Mouse (Mus musculus) midbrain, embryonic 12.5 days (tissue): Measurements from ENCODE around the gene Luc7l. TPM values are rescaled to one million over a fixed set of nuclear protein-coding genes. Genes with fewer than 3 reads are reported as not detected.
"Not testable (repeated sequence)": the region's sequence is repeated elsewhere in the genome, so short reads cannot be mapped to it uniquely, and the experiment has no call there.

Experiments
- ATAC-seq: fragments of 200-750 bp; cut with Nextera tagmentation; 2 replicates; pipeline ENCODE4 v1.8.0; 2017; ENCODE audit warnings: low read depth, moderate TSS enrichment, moderate library complexity; ENCODE audit not compliant: low FRiP score
- H3K27ac ChIP-seq: fragments of 300-500 bp; sonication (generic); replicated peaks from 2 replicates; pipeline ENCODE4 v1.5.1; 2016; ENCODE audit warnings: mild to moderate bottlenecking
- H3K27me3 ChIP-seq: fragments of 300-500 bp; sonication (generic); 2 replicates; pipeline ENCODE4 v1.6.1; 2016; ENCODE audit warnings: mild to moderate bottlenecking
- H3K36me3 ChIP-seq: fragments of 300-500 bp; sonication (generic); 2 replicates; pipeline ENCODE4 v1.6.1; 2016
- H3K4me1 ChIP-seq: fragments of 300-500 bp; sonication (generic); 2 replicates; pipeline ENCODE4 v1.6.1; 2016
- H3K4me2 ChIP-seq: fragments of 300-500 bp; sonication (generic); replicated peaks from 2 replicates; pipeline ENCODE4 v1.6.1; 2016; ENCODE audit warnings: mild to moderate bottlenecking, moderate library complexity
- H3K4me3 ChIP-seq: fragments of 300-500 bp; sonication (generic); 2 replicates; pipeline ENCODE4 v1.5.1; 2016; ENCODE audit warnings: mild to moderate bottlenecking
- H3K9ac ChIP-seq: fragments of 300-500 bp; sonication (generic); replicated peaks from 2 replicates; pipeline ENCODE4 v1.6.1; 2016; ENCODE audit warnings: mild to moderate bottlenecking, moderate library complexity
- H3K9me3 ChIP-seq: fragments of 300-500 bp; sonication (generic); 2 replicates; pipeline ENCODE4 v1.6.1; 2016; ENCODE audit warnings: mild to moderate bottlenecking
- WGBS: fragments of 180-500 bp; shearing (Covaris S2); methylation state at CpG from one replicate; pipeline ENCODE4 v1.1.7; 2016; 5-methylcytosine and 5-hydroxymethylcytosine counted together
- polyA plus RNA-seq: library from polyadenylated mRNA; unstranded; fragments of >200 nt; fragmentation: Nextera tagmentation; extraction: Ambion mirVana; gene quantifications from 2 replicates; pipeline ENCODE4 v1.2.1, GENCODE M21; 2016

Gene Luc7l
- polyA plus RNA-seq, 1 experiment from 2014 or later = 140 TPM

- H3K9me3 ChIP-seq = no peaks in the 10 kb centered on the region
These were observed 9.1 kb downstream of the Luc7l start for GRCm38 (mm10) chr17:26261826-26262225.

GRCm38 (mm10) chr17:26262384-26262783 lies 9.7 kb downstream of the Luc7l start:
- no peak for ATAC-seq
- Histone ChIP-seq H3K27ac (no peak overlapping the region), H3K4me1 (no peaks in the 10 kb centered on the region), H3K4me3 (no peak overlapping the region), H3K9ac (no peak overlapping the region), H3K36me3 (peaks cover 95% of the 10 kb centered on the region), H3K4me2 (no peak overlapping the region), H3K27me3 (no peaks in the 10 kb centered on the region), H3K9me3 (no peaks in the 10 kb centered on the region)
- WGBS = 93% methylated on average over 3 of the region's 3 CpGs

More at GRCm38 (mm10) chr17:26261826-26262225, 9.1 kb downstream of the Luc7l start:
- H3K4me2 ChIP-seq = no peak overlapping the region
- H3K27me3 ChIP-seq = no peaks in the 10 kb centered on the region
- no peaks in the 10 kb centered on the region for H3K4me1 ChIP-seq
- no peak overlapping the region for H3K9ac ChIP-seq
- peaks cover 95% of the 10 kb centered on the region for H3K36me3 ChIP-seq
- no peak overlapping the region for H3K27ac ChIP-seq
- WGBS = 82% methylated on average over 4 of the region's 4 CpGs
- ATAC-seq = no peak
- H3K4me3 ChIP-seq = no peak overlapping the region

- H3K36me3 ChIP-seq = peaks cover 81% of the 10 kb centered on the region
- H3K9me3 ChIP-seq = no peaks in the 10 kb centered on the region
- ATAC-seq = no peak
- H3K27ac ChIP-seq = no peak overlapping the region
- no peak overlapping the region for H3K4me2 ChIP-seq
- no peaks in the 10 kb centered on the region for H3K4me1 ChIP-seq
- H3K27me3 ChIP-seq = no peaks in the 10 kb centered on the region
- no peak overlapping the region for H3K4me3 ChIP-seq
- no peak overlapping the region for H3K9ac ChIP-seq
- 83% methylated on average over 1 of the region's 1 CpGs for WGBS
These were observed 16.2 kb downstream of the Luc7l start for GRCm38 (mm10) chr17:26268851-26269250.

DNA sequence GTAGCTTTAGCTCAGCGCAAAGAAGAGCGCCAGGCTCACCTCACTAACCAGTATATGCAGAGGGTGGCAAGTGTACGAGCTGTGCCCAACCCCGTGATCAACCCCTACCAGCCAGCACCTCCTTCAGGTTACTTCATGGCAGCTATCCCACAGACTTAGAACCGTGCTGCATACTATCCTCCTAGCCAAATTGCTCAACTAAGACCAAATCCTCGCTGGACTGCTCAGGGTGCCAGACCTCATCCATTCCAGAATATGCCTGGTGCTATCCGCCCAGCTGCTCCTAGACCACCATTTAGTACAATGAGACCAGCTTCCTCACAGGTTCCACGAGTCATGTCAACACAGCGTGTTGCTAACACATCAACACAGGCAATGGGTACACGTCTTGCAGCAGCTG lies 16.9 kb downstream of the Luc7l start:
- not testable (repeated sequence) for H3K4me3 ChIP-seq, H3K9me3 ChIP-seq, H3K4me2 ChIP-seq, ATAC-seq, H3K9ac ChIP-seq, H3K4me1 ChIP-seq, H3K27me3 ChIP-seq, H3K27ac ChIP-seq
- peaks cover 77% of the 10 kb centered on the region for H3K36me3 ChIP-seq
- WGBS = 96% methylated on average over 10 of the region's 10 CpGs

GRCm38 (mm10) chr17:26272586-26272985 lies 19.9 kb downstream of the Luc7l start:
- ATAC-seq = no peak
- WGBS = 82% methylated on average over 3 of the region's 3 CpGs
- Histone ChIP-seq H3K27me3 (no peaks in the 10 kb centered on the region), H3K9me3 (no peaks in the 10 kb centered on the region), H3K4me2 (no peak overlapping the region), H3K27ac (no peak overlapping the region), H3K36me3 (peaks cover 75% of the 10 kb centered on the region), H3K4me1 (no peaks in the 10 kb centered on the region), H3K9ac (no peak overlapping the region), H3K4me3 (no peak overlapping the region)

GRCm38 (mm10) chr17:26275933-26276332 lies 23.2 kb downstream of the Luc7l start:
- Histone ChIP-seq H3K4me3 (no peak overlapping the region), H3K4me1 (no peaks in the 10 kb centered on the region), H3K36me3 (peaks cover 81% of the 10 kb centered on the region), H3K9ac (no peak overlapping the region), H3K4me2 (no peak overlapping the region), H3K27ac (no peak overlapping the region), H3K27me3 (no peaks in the 10 kb centered on the region), H3K9me3 (no peaks in the 10 kb centered on the region)
- 92% methylated on average over 13 of the region's 13 CpGs for WGBS
- no peak for ATAC-seq

DNA sequence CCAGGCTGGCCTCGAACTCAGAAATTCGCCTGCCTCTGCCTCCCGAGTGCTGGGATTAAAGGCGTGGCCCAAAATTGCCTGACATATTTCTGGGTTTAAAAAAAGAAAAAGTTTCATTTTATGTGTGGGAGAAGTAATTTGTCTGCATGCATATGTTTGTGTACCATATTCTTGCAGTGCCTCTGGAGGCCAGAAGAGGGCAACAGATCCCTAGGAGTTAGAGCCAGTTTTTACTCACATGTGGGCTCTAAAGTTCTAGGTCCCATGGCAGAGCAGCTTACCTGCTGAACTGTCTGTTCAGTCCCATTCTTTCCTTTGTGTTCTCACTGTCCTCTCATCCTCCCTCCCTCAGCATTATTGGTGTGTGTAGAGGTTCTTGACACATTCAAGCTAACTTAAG lies 24.0 kb downstream of the Luc7l start:
- ATAC-seq = no peak
- WGBS = 94% methylated on average over 4 of the region's 4 CpGs
- no peaks in the 10 kb centered on the region for H3K9me3 ChIP-seq
- no peak overlapping the region for H3K27ac ChIP-seq
- no peak overlapping the region for H3K9ac ChIP-seq
- H3K27me3 ChIP-seq = no peaks in the 10 kb centered on the region
- H3K4me2 ChIP-seq = no peak overlapping the region
- peaks cover 81% of the 10 kb centered on the region for H3K36me3 ChIP-seq
- H3K4me3 ChIP-seq = no peak overlapping the region
- no peaks in the 10 kb centered on the region for H3K4me1 ChIP-seq

GRCm38 (mm10) chr17:26286199-26286955 lies 33.7 kb downstream of the Luc7l start:
- H3K4me3 ChIP-seq = no peak overlapping the region
- H3K27ac ChIP-seq = no peak overlapping the region
- peaks cover 96% of the 10 kb centered on the region for H3K36me3 ChIP-seq
- 91% methylated on average over 8 of the region's 8 CpGs for WGBS
- H3K9ac ChIP-seq = no peak overlapping the region
- no peaks in the 10 kb centered on the region for H3K4me1 ChIP-seq
- no peak for ATAC-seq
- peaks cover 7% of the 10 kb centered on the region for H3K9me3 ChIP-seq
- H3K4me2 ChIP-seq = no peak overlapping the region
- no peaks in the 10 kb centered on the region for H3K27me3 ChIP-seq

DNA sequence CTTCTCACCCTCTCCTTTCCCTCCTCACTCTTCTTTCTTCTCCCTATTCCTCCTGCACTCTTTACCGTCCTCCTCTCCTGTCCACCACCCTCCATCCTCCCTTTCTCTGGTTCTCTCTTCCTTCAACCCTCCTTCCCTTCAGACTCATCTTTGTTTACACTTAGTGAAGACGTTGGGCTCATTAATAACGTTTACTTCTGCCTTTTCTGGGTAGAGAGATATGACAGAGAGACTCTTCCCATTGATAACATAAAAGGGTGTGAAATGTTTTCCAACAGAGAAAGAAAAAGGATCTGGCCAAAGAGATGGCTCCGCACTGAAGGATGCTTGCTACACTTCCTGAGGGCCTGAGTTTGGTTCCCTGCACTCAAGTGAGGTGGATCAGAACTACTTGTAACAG lies 36.8 kb downstream of the Luc7l start:
- Histone ChIP-seq H3K27ac (no peak overlapping the region), H3K36me3 (peaks cover 72% of the 10 kb centered on the region), H3K4me2 (no peak overlapping the region), H3K9me3 (peaks cover 14% of the 10 kb centered on the region), H3K4me1 (no peaks in the 10 kb centered on the region), H3K9ac (no peak overlapping the region), H3K4me3 (no peak overlapping the region), H3K27me3 (no peaks in the 10 kb centered on the region)
- whole genome bisulfite sequencing = 87% methylated on average over 4 of the region's 4 CpGs
- no peak for ATAC-seq

GRCm38 (mm10) chr17:26298318-26298717 lies 45.6 kb downstream of the Luc7l start:
- WGBS = 96% methylated on average over 4 of the region's 4 CpGs
- H3K27me3 ChIP-seq, H3K4me3 ChIP-seq, H3K4me2 ChIP-seq, H3K27ac ChIP-seq, H3K9me3 ChIP-seq, H3K36me3 ChIP-seq, ATAC-seq, H3K9ac ChIP-seq, H3K4me1 ChIP-seq: not testable (repeated sequence)

GRCm38 (mm10) chr17:26314291-26314690 lies 61.6 kb downstream of the Luc7l start:
- 16% methylated on average over 6 of the region's 6 CpGs for WGBS
- ATAC-seq = no peak
- H3K4me1 ChIP-seq = no peaks in the 10 kb centered on the region

DNA sequence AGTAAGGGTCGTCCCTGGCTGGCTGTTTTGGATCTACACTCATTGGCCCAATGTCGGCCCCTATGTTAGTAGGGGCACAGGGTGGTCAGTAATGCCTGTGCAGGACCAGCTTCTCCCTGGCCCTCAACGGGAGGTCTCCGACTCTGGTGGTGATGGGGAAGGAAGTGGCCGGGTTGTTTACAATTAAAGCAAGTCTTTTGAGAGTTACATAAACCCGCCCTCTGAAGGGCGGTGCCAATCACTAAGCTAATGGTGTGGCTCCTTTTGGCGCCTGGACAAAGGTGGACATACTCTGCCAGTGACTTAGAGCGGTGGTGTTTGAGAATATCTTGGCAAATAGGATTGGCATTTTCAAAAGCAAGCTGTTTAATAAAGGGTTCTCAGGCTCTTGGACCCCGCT lies 62.8 kb downstream of the Luc7l start:
- H3K36me3 ChIP-seq = no peaks in the 10 kb centered on the region
- H3K9me3 ChIP-seq = no peaks in the 10 kb centered on the region
- H3K4me1 ChIP-seq = no peaks in the 10 kb centered on the region
- H3K27ac ChIP-seq = no peak overlapping the region
- H3K9ac ChIP-seq = no peak overlapping the region
- no peak overlapping the region for H3K4me3 ChIP-seq
- 0 out of 2 replicates have a peak, but pooled peaks cover 9% of the 10 kb centered on the region for H3K27me3 ChIP-seq
- no peak for ATAC-seq
- WGBS = 37% methylated on average over 10 of the region's 10 CpGs
- H3K4me2 ChIP-seq = no peak overlapping the region

More at GRCm38 (mm10) chr17:26314291-26314690, 61.6 kb downstream of the Luc7l start:
- H3K36me3 ChIP-seq = no peaks in the 10 kb centered on the region
- no peak overlapping the region for H3K9ac ChIP-seq
- H3K27me3 ChIP-seq = 0 out of 2 replicates have a peak, but pooled peaks cover 12% of the 10 kb centered on the region
- no peaks in the 10 kb centered on the region for H3K9me3 ChIP-seq
- no peak overlapping the region for H3K27ac ChIP-seq
- no peak overlapping the region for H3K4me2 ChIP-seq
- H3K4me3 ChIP-seq = no peak overlapping the region

GRCm38 (mm10) chr17:26318441-26318840 lies 65.7 kb downstream of the Luc7l start:
- H3K27ac ChIP-seq = no peak overlapping the region
- H3K9ac ChIP-seq = no peak overlapping the region
- peaks cover 14% of the 10 kb centered on the region; the same call in 1 of the 2 replicates for H3K27me3 ChIP-seq
- 93% methylated on average over 1 of the region's 1 CpGs for WGBS
- H3K4me2 ChIP-seq = no peak overlapping the region
- H3K4me3 ChIP-seq = no peak overlapping the region
- H3K36me3 ChIP-seq = no peaks in the 10 kb centered on the region
- no peak for ATAC-seq
- H3K4me1 ChIP-seq = no peaks in the 10 kb centered on the region
- H3K9me3 ChIP-seq = no peaks in the 10 kb centered on the region
